Mouse (Mus musculus) CH12.LX (cell line): Measurements from ENCODE around the gene Ints6. TPM values are rescaled to one million over a fixed set of nuclear protein-coding genes. Genes with fewer than 3 reads are reported as not detected.

Source experiments
- DNase-seq: peaks from one replicate; pipeline ENCODE4 v3.0.0-alpha.2; 2013; ENCODE audit errors: extremely low read depth
- H3K27ac ChIP-seq: 2 replicates; pipeline ENCODE4 v1.5.1; 2012; ENCODE audit warnings: low read depth, mild to moderate bottlenecking, control low read depth, moderate library complexity; ENCODE audit not compliant: insufficient read depth
- H3K27me3 ChIP-seq: replicated peaks from 2 replicates; pipeline ENCODE3; 2012; ENCODE audit warnings: inconsistent platforms
- H3K36me3 ChIP-seq, 2 experiments: replicated peaks in 1 of 2; 2 replicates each; pipeline versions ENCODE3 to v1.6.1; 2012; ENCODE audit warnings: inconsistent platforms in 1 of 2, low read length in 1 of 2, mild to moderate bottlenecking in 1 of 2, mixed read lengths in 1 of 2, moderate library complexity in 1 of 2; ENCODE audit not compliant: control insufficient read depth in 1 of 2, insufficient read depth in 1 of 2
- H3K4me1 ChIP-seq, 2 experiments: 2 replicates each; pipeline ENCODE4 v1.6.1; 2012; ENCODE audit warnings: inconsistent platforms in 1 of 2, moderate library complexity in 1 of 2; ENCODE audit not compliant: insufficient read depth in 2 of 2, control insufficient read depth in 1 of 2
- H3K4me2 ChIP-seq: 2 replicates; pipeline ENCODE4 v1.6.1; 2012; ENCODE audit warnings: low read depth, mild to moderate bottlenecking, control low read depth; ENCODE audit not compliant: poor library complexity, insufficient read depth, severe bottlenecking
- H3K4me3 ChIP-seq, 3 experiments: fragments of 150-350 bp in 1 of 3; sonication (generic) in 1 of 3; replicated peaks in 1 of 3; 2 replicates each; pipeline versions ENCODE3 to v1.5.1; 2011 to 2012; ENCODE audit warnings: low read depth in 2 of 3, low read length in 2 of 3, mild to moderate bottlenecking in 2 of 3, moderate library complexity in 2 of 3, control low read depth in 1 of 3, improper control_type of control experiment in 1 of 3, inconsistent platforms in 1 of 3, mixed read lengths in 1 of 3; ENCODE audit not compliant: poor library complexity in 1 of 3
- H3K79me2 ChIP-seq: replicated peaks from 2 replicates; pipeline ENCODE4 v1.6.1; 2012; ENCODE audit warnings: mild to moderate bottlenecking, moderate library complexity; ENCODE audit not compliant: control insufficient read depth, poor library complexity, insufficient read depth, severe bottlenecking; ENCODE audit errors: extremely low read depth
- H3K9ac ChIP-seq: 2 replicates; pipeline ENCODE4 v1.6.1; 2012; ENCODE audit warnings: low read depth, mild to moderate bottlenecking, control low read depth, moderate library complexity; ENCODE audit not compliant: insufficient read depth
- H3K9me3 ChIP-seq: replicated peaks from 2 replicates; pipeline ENCODE3; 2012; ENCODE audit warnings: low read length, inconsistent platforms, mixed read lengths
- ELF1 ChIP-seq: IDR thresholded peaks from 2 replicates; pipeline ENCODE4 v1.6.1; 2014; ENCODE audit warnings: low read depth, mild to moderate bottlenecking, inconsistent platforms, low read length, improper control_type of control experiment
- EP300 ChIP-seq: IDR thresholded peaks from 2 replicates; pipeline ENCODE4 v1.6.1; 2011; ENCODE audit warnings: low read length, improper control_type of control experiment
- HCFC1 ChIP-seq: IDR thresholded peaks from 2 replicates; pipeline ENCODE4 v1.6.1; 2012; ENCODE audit warnings: low read depth, mild to moderate bottlenecking, inconsistent platforms, low read length, improper control_type of control experiment
- IRF4 ChIP-seq: IDR thresholded peaks from 2 replicates; pipeline ENCODE4 v1.6.1; 2014; ENCODE audit warnings: low read depth, mild to moderate bottlenecking, inconsistent platforms, low read length, improper control_type of control experiment
- MAFK ChIP-seq: IDR thresholded peaks from 2 replicates; pipeline ENCODE4 v1.6.1; 2011; ENCODE audit warnings: low read length, improper control_type of control experiment; ENCODE audit not compliant: insufficient replicate concordance
- MAX ChIP-seq: IDR thresholded peaks from 2 replicates; pipeline ENCODE4 v1.6.1; 2011; ENCODE audit warnings: low read length, improper control_type of control experiment
- MAZ ChIP-seq: IDR thresholded peaks from 2 replicates; pipeline ENCODE4 v1.6.1; 2012; ENCODE audit warnings: low read depth, mild to moderate bottlenecking, inconsistent platforms, low read length, improper control_type of control experiment, moderate library complexity
- MXI1 ChIP-seq: IDR thresholded peaks from 2 replicates; pipeline ENCODE4 v1.6.1; 2011; ENCODE audit warnings: mild to moderate bottlenecking, low read depth, low read length, improper control_type of control experiment
- MYC ChIP-seq: IDR thresholded peaks from 2 replicates; pipeline ENCODE4 v1.6.1; 2011; ENCODE audit warnings: low read depth, mild to moderate bottlenecking, improper control_type of control experiment, low read length
- POLR2A ChIP-seq: IDR thresholded peaks from 2 replicates; pipeline ENCODE4 v1.6.1; 2011; ENCODE audit warnings: low read depth, mild to moderate bottlenecking, improper control_type of control experiment, low read length
- ZKSCAN1 ChIP-seq: IDR thresholded peaks from 2 replicates; pipeline ENCODE4 v1.6.1; 2012; ENCODE audit warnings: low read depth, inconsistent platforms, low read length, improper control_type of control experiment, borderline replicate concordance
- dilution Hi-C: fragments of 300-500 bp; cut with MboI; formaldehyde crosslinking; loops from 2 replicates; pipeline ENCODE4 v1.14.3; 2020; ENCODE audit warnings: low sequenced_read_pairs; ENCODE audit not compliant: extremely low pct_unique_long_range_greater_than_20kb, extremely low pct_ligation_motif_present
- in situ Hi-C: fragments of 300-500 bp; cut with MboI; formaldehyde crosslinking; loops from 3 replicates; pipeline ENCODE4 v1.14.3; 2019; ENCODE audit warnings: low sequenced_read_pairs, low pct_ligation_motif_present, low pct_unique_long_range_greater_than_20kb, mixed read lengths
- polyA plus RNA-seq: library from polyadenylated mRNA; unstranded; fragments of >175 nt; gene quantifications from 2 replicates; pipeline ENCODE4 v1.2.1, GENCODE M21; 2012; ENCODE audit warnings: low read depth; ENCODE audit not compliant: insufficient read length
- total RNA-seq, 2 experiments: library from RNA; depleted of rRNA; stranded (reverse); fragments of 300-350 nt in 1 of 2; fragments of >200 nt in 1 of 2; gene quantifications; 2 replicates each; pipeline ENCODE4 v1.2.3; 2012 to 2014

Ints6 gene
- total and polyA plus RNA-seq, 3 experiments, result 21.5 to 55.7 (median 44.0) TPM

- dilution Hi-C loops, result no loop called here
- no peaks in the 10 kb centered on the region for H3K27me3 ChIP-seq
- H3K9me3 ChIP-seq, result no peaks in the 10 kb centered on the region
- H3K36me3 ChIP-seq, result peaks cover 4 to 40% of the 10 kb centered on the region in 2 experiments
- H3K4me1 ChIP-seq, result peaks cover 0 to 43% of the 10 kb centered on the region in 2 experiments; a peak in 2 of 4 replicates
- TF ChIP-seq MAX (no peak), EP300 (peak; percentile 67), POLR2A (no peak), IRF4 (peak; percentile 85), MYC (no peak)
- H3K9ac ChIP-seq, result no peak overlapping the region
- in situ Hi-C loops, result no loop called here
- H3K79me2 ChIP-seq, result peaks cover 11% of the 10 kb centered on the region; the same call in 1 of the 2 replicates
- peak; percentile 22 for DNase-seq
- no peak overlapping the region for H3K4me3 ChIP-seq
- H3K4me2 ChIP-seq, result no peak overlapping the region
- H3K27ac ChIP-seq, result no peak overlapping the region
Measured at GRCm38 (mm10) chr14:62724560-62724959, 36.4 kb downstream of the Ints6 start.

GRCm38 (mm10) chr14:62721625-62722024 is 39.3 kb downstream of the Ints6 start:
- H3K4me2 ChIP-seq, result no peak overlapping the region
- H3K27ac ChIP-seq, result no peak overlapping the region
- no peak for DNase-seq
- in situ Hi-C loops, result no loop called here
- dilution Hi-C loops, result no loop called here
- peaks cover 4 to 38% of the 10 kb centered on the region in 2 experiments for H3K36me3 ChIP-seq
- H3K9ac ChIP-seq, result no peak overlapping the region
- TF ChIP-seq MAFK (no peak), MXI1 (no peak), ELF1 (no peak)
- no peaks in the 10 kb centered on the region for H3K9me3 ChIP-seq
- H3K79me2 ChIP-seq, result peaks cover 10% of the 10 kb centered on the region; the same call in 1 of the 2 replicates
- H3K4me1 ChIP-seq, result peaks cover 0 to 32% of the 10 kb centered on the region in 2 experiments; a peak in 2 of 4 replicates
- no peak overlapping the region for H3K4me3 ChIP-seq
- H3K27me3 ChIP-seq, result no peaks in the 10 kb centered on the region

- dilution Hi-C loops, result no loop called here
Measured at GRCm38 (mm10) chr14:62718161-62718560, 42.8 kb downstream of the Ints6 start.

More at GRCm38 (mm10) chr14:62718161-62718560, 42.8 kb downstream of the Ints6 start:
- in situ Hi-C loops, result no loop called here
- TF ChIP-seq MAZ, result no peak
- TF ChIP-seq ZKSCAN1, result no peak
- TF ChIP-seq HCFC1, result no peak
- no peak for TF ChIP-seq ELF1
- no peak overlapping the region for H3K27ac ChIP-seq
- no peaks in the 10 kb centered on the region for H3K9me3 ChIP-seq
- DNase-seq, result no peak
- H3K79me2 ChIP-seq, result peaks cover 11% of the 10 kb centered on the region
- H3K4me2 ChIP-seq, result no peak overlapping the region
- no peak overlapping the region for H3K4me3 ChIP-seq
- peaks cover 0 to 13% of the 10 kb centered on the region in 2 experiments; a peak in 2 of 4 replicates for H3K4me1 ChIP-seq
- H3K27me3 ChIP-seq, result no peaks in the 10 kb centered on the region
- H3K9ac ChIP-seq, result no peak overlapping the region
- peaks cover 18 to 51% of the 10 kb centered on the region in 2 experiments for H3K36me3 ChIP-seq
